Mouse (Mus musculus): ENCODE results near the gene Ppp5c. TPM values are rescaled to one million over a fixed set of nuclear protein-coding genes. Genes with fewer than 3 reads are reported as not detected.

Gene Ppp5c
- polyA plus RNA-seq, 1 experiment from 2014 or later, result 100 TPM

GRCm38 (mm10) chr7:17003230-17003960 is 24.3 kb downstream of the Ppp5c start:
- ATAC-seq (replicated peaks; ENCODE audit: insufficient number of reproducible peaks, low FRiP score, low TSS enrichment, low read depth) (no peak), DNase-seq (ENCODE audit: low spot score) (no peak)
- no peaks in the 10 kb centered on the region for H3K27me3 ChIP-seq (ENCODE audit: control insufficient read depth, insufficient read depth, low read length)
- no peaks in the 10 kb centered on the region for H3K9me3 ChIP-seq (replicated peaks; ENCODE audit: control insufficient read depth, low read length)
- peaks cover 7% of the 10 kb centered on the region for H3K36me3 ChIP-seq (replicated peaks; ENCODE audit: control insufficient read depth, insufficient read depth, low read depth, low read length)
- H3K4me3 ChIP-seq (ENCODE audit: low read depth, low read length), result no peak overlapping the region
- H3K9ac ChIP-seq (replicated peaks; ENCODE audit: low read length), result no peak overlapping the region
- H3K27ac ChIP-seq (replicated peaks; ENCODE audit: low read depth, low read length), result no peak overlapping the region
- no peaks in the 10 kb centered on the region for H3K4me1 ChIP-seq (ENCODE audit: control insufficient read depth, insufficient read depth, low read length)
- WGBS, result 84% methylated on average over 7 of the region's 7 CpGs
- no peak overlapping the region for H3K4me2 ChIP-seq (ENCODE audit: low read depth, low read length)

GRCm38 (mm10) chr7:17002375-17003195 is 25.1 kb downstream of the Ppp5c start:
- DNase-seq (ENCODE audit: low spot score) (peak; percentile 85), ATAC-seq (replicated peaks; ENCODE audit: insufficient number of reproducible peaks, low FRiP score, low TSS enrichment, low read depth) (peak; percentile 50; the same call in 1 of the 2 replicates)
- no peak overlapping the region for H3K27ac ChIP-seq (replicated peaks; ENCODE audit: low read depth, low read length)
- no peak overlapping the region for H3K4me3 ChIP-seq (ENCODE audit: low read depth, low read length)
- 16% methylated on average over 7 of the region's 7 CpGs for whole genome bisulfite sequencing
- no peak overlapping the region for H3K9ac ChIP-seq (replicated peaks; ENCODE audit: low read length)
- H3K4me1 ChIP-seq (ENCODE audit: control insufficient read depth, insufficient read depth, low read length), result no peaks in the 10 kb centered on the region
- no peaks in the 10 kb centered on the region for H3K27me3 ChIP-seq (ENCODE audit: control insufficient read depth, insufficient read depth, low read length)
- no peaks in the 10 kb centered on the region for H3K9me3 ChIP-seq (replicated peaks; ENCODE audit: control insufficient read depth, low read length)
- H3K36me3 ChIP-seq (replicated peaks; ENCODE audit: control insufficient read depth, insufficient read depth, low read depth, low read length), result peaks cover 7% of the 10 kb centered on the region
- H3K4me2 ChIP-seq (ENCODE audit: low read depth, low read length), result no peak overlapping the region

GRCm38 (mm10) chr7:16999650-17000049 is 28.1 kb downstream of the Ppp5c start:
- H3K27me3 ChIP-seq (ENCODE audit: control insufficient read depth, insufficient read depth, low read length), result no peaks in the 10 kb centered on the region
- H3K36me3 ChIP-seq (replicated peaks; ENCODE audit: control insufficient read depth, insufficient read depth, low read depth, low read length), result 0 out of 2 replicates have a peak, but pooled peaks cover 3% of the 10 kb centered on the region
- no peak overlapping the region for H3K9ac ChIP-seq (replicated peaks; ENCODE audit: low read length)
- DNase-seq (ENCODE audit: low spot score), result peak; percentile 89
- no peak overlapping the region for H3K4me3 ChIP-seq (ENCODE audit: low read depth, low read length)
- H3K27ac ChIP-seq (replicated peaks; ENCODE audit: low read depth, low read length), result no peak overlapping the region
- ATAC-seq (replicated peaks; ENCODE audit: insufficient number of reproducible peaks, low FRiP score, low TSS enrichment, low read depth), result no peak
- no peak overlapping the region for H3K4me2 ChIP-seq (ENCODE audit: low read depth, low read length)
- H3K4me1 ChIP-seq (ENCODE audit: control insufficient read depth, insufficient read depth, low read length), result peaks cover 10% of the 10 kb centered on the region
- H3K9me3 ChIP-seq (replicated peaks; ENCODE audit: control insufficient read depth, low read length), result no peaks in the 10 kb centered on the region
- 21% methylated on average over 4 of the region's 4 CpGs for WGBS

GRCm38 (mm10) chr7:16999233-16999632 is 28.5 kb downstream of the Ppp5c start:
- Histone ChIP-seq H3K9ac (replicated peaks; ENCODE audit: low read length) (no peak overlapping the region), H3K27me3 (ENCODE audit: control insufficient read depth, insufficient read depth, low read length) (no peaks in the 10 kb centered on the region), H3K9me3 (replicated peaks; ENCODE audit: control insufficient read depth, low read length) (no peaks in the 10 kb centered on the region), H3K4me2 (ENCODE audit: low read depth, low read length) (no peak overlapping the region), H3K27ac (replicated peaks; ENCODE audit: low read depth, low read length) (no peak overlapping the region), H3K36me3 (replicated peaks; ENCODE audit: control insufficient read depth, insufficient read depth, low read depth, low read length) (0 out of 2 replicates have a peak, but pooled peaks cover 3% of the 10 kb centered on the region), H3K4me3 (ENCODE audit: low read depth, low read length) (no peak overlapping the region), H3K4me1 (ENCODE audit: control insufficient read depth, insufficient read depth, low read length) (peaks cover 10% of the 10 kb centered on the region)
- 74% methylated on average over 4 of the region's 4 CpGs for WGBS
- DNase-seq (ENCODE audit: low spot score) (no peak), ATAC-seq (replicated peaks; ENCODE audit: insufficient number of reproducible peaks, low FRiP score, low TSS enrichment, low read depth) (no peak)

GRCm38 (mm10) chr7:16995345-16995744 is 32.4 kb downstream of the Ppp5c start:
- Histone ChIP-seq H3K4me2 (ENCODE audit: low read depth, low read length) (peak overlapping the region; percentile 78), H3K9me3 (replicated peaks; ENCODE audit: control insufficient read depth, low read length) (no peaks in the 10 kb centered on the region), H3K4me1 (ENCODE audit: control insufficient read depth, insufficient read depth, low read length) (peaks cover 10% of the 10 kb centered on the region), H3K27me3 (ENCODE audit: control insufficient read depth, insufficient read depth, low read length) (no peaks in the 10 kb centered on the region), H3K27ac (replicated peaks; ENCODE audit: low read depth, low read length) (no peak overlapping the region), H3K9ac (replicated peaks; ENCODE audit: low read length) (no peak overlapping the region; the same call in 1 of the 2 replicates), H3K4me3 (ENCODE audit: low read depth, low read length) (peak overlapping the region; percentile 68), H3K36me3 (replicated peaks; ENCODE audit: control insufficient read depth, insufficient read depth, low read depth, low read length) (0 out of 2 replicates have a peak, but pooled peaks cover 3% of the 10 kb centered on the region)
- 90% methylated on average over 4 of the region's 4 CpGs for WGBS
- no peak for DNase-seq (ENCODE audit: low spot score)
- ATAC-seq (replicated peaks; ENCODE audit: insufficient number of reproducible peaks, low FRiP score, low TSS enrichment, low read depth), result no peak

GRCm38 (mm10) chr7:16994400-16994799 is 33.3 kb downstream of the Ppp5c start:
- Histone ChIP-seq H3K9me3 (replicated peaks; ENCODE audit: control insufficient read depth, low read length) (no peaks in the 10 kb centered on the region; the same call in 1 of the 2 replicates), H3K9ac (replicated peaks; ENCODE audit: low read length) (peak overlapping the region; percentile 77), H3K4me1 (ENCODE audit: control insufficient read depth, insufficient read depth, low read length) (peaks cover 10% of the 10 kb centered on the region), H3K27ac (replicated peaks; ENCODE audit: low read depth, low read length) (peak overlapping the region; percentile 52), H3K27me3 (ENCODE audit: control insufficient read depth, insufficient read depth, low read length) (no peaks in the 10 kb centered on the region), H3K4me2 (ENCODE audit: low read depth, low read length) (peak overlapping the region; percentile 78), H3K4me3 (ENCODE audit: low read depth, low read length) (peak overlapping the region; percentile 68), H3K36me3 (replicated peaks; ENCODE audit: control insufficient read depth, insufficient read depth, low read depth, low read length) (0 out of 2 replicates have a peak, but pooled peaks cover under 1% of the 10 kb centered on the region)
- 6% methylated on average over 20 of the region's 20 CpGs for WGBS
- ATAC-seq (replicated peaks; ENCODE audit: insufficient number of reproducible peaks, low FRiP score, low TSS enrichment, low read depth) (no peak), DNase-seq (ENCODE audit: low spot score) (peak; percentile 5)

- peak overlapping the region; percentile 68 for H3K4me3 ChIP-seq (ENCODE audit: low read depth, low read length)
- WGBS, result under 1% methylated on average over 27 of the region's 27 CpGs
- H3K27me3 ChIP-seq (ENCODE audit: control insufficient read depth, insufficient read depth, low read length), result no peaks in the 10 kb centered on the region
- no peaks in the 10 kb centered on the region; the same call in 1 of the 2 replicates for H3K9me3 ChIP-seq (replicated peaks; ENCODE audit: control insufficient read depth, low read length)
- peaks cover 10% of the 10 kb centered on the region for H3K4me1 ChIP-seq (ENCODE audit: control insufficient read depth, insufficient read depth, low read length)
- peak; percentile 92 for ATAC-seq (replicated peaks; ENCODE audit: insufficient number of reproducible peaks, low FRiP score, low TSS enrichment, low read depth)
- no peaks in the 10 kb centered on the region for H3K36me3 ChIP-seq (replicated peaks; ENCODE audit: control insufficient read depth, insufficient read depth, low read depth, low read length)
- peak overlapping the region; percentile 78 for H3K4me2 ChIP-seq (ENCODE audit: low read depth, low read length)
- H3K9ac ChIP-seq (replicated peaks; ENCODE audit: low read length), result peak overlapping the region; percentile 77
- DNase-seq (ENCODE audit: low spot score), result peak; percentile 91
- H3K27ac ChIP-seq (replicated peaks; ENCODE audit: low read depth, low read length), result peak overlapping the region; percentile 52
Observed at GRCm38 (mm10) chr7:16993651-16994399, 33.9 kb downstream of the Ppp5c start.
